Mouse (Mus musculus): Measurements from ENCODE around the gene Ikbkg. TPM values are rescaled to one million over a fixed set of nuclear protein-coding genes. Genes with fewer than 3 reads are reported as not detected.

The Ikbkg gene
- polyA plus RNA-seq, 1 experiment from 2014 or later: 18.3 TPM

Other genes with a start within 250 kb of the Ikbkg start
- not detected in 2 replicates for gene Tex28, start 225.5 kb upstream of the Ikbkg start, polyA plus RNA-seq (2014; fragmentation: Nextera tagmentation; extraction: Ambion mirVana)
- gene Tktl1, start 216.0 kb upstream of the Ikbkg start, polyA plus RNA-seq (2014; fragmentation: Nextera tagmentation; extraction: Ambion mirVana): 0.10 and 0.16 TPM in 2 replicates
- gene Flna, start 143.5 kb upstream of the Ikbkg start, polyA plus RNA-seq (2014; fragmentation: Nextera tagmentation; extraction: Ambion mirVana): 63.0 and 121 TPM in 2 replicates
- gene Emd, start 138.6 kb upstream of the Ikbkg start, polyA plus RNA-seq (2014; fragmentation: Nextera tagmentation; extraction: Ambion mirVana): 12.6 and 17.0 TPM in 2 replicates
- 476 and 568 TPM in 2 replicates for gene Rpl10, start 122.5 kb upstream of the Ikbkg start, polyA plus RNA-seq (2014; fragmentation: Nextera tagmentation; extraction: Ambion mirVana)
- gene Taz, start 111.4 kb upstream of the Ikbkg start, polyA plus RNA-seq (2014; fragmentation: Nextera tagmentation; extraction: Ambion mirVana): 62.0 and 65.8 TPM in 2 replicates
- 3.7 and 4.1 TPM in 2 replicates for gene Dnase1l1, start 111.0 kb upstream of the Ikbkg start, polyA plus RNA-seq (2014; fragmentation: Nextera tagmentation; extraction: Ambion mirVana)
- 213 and 279 TPM in 2 replicates for gene Atp6ap1, start 96.2 kb upstream of the Ikbkg start, polyA plus RNA-seq (2014; fragmentation: Nextera tagmentation; extraction: Ambion mirVana)
- gene Gdi1, start 88.3 kb upstream of the Ikbkg start, polyA plus RNA-seq (2014; fragmentation: Nextera tagmentation; extraction: Ambion mirVana): 761 and 960 TPM in 2 replicates
- gene Fam50a, start 80.3 kb upstream of the Ikbkg start, polyA plus RNA-seq (2014; fragmentation: Nextera tagmentation; extraction: Ambion mirVana): 50.4 and 52.5 TPM in 2 replicates
- 42.5 and 47.1 TPM in 2 replicates for gene Plxna3, start 64.2 kb upstream of the Ikbkg start, polyA plus RNA-seq (2014; fragmentation: Nextera tagmentation; extraction: Ambion mirVana)
- gene Lage3, start 39.7 kb upstream of the Ikbkg start, polyA plus RNA-seq (2014; fragmentation: Nextera tagmentation; extraction: Ambion mirVana): 71.5 and 73.3 TPM in 2 replicates
- 70.3 and 73.7 TPM in 2 replicates for gene Ubl4a, start 20.1 kb upstream of the Ikbkg start, polyA plus RNA-seq (2014; fragmentation: Nextera tagmentation; extraction: Ambion mirVana)
- gene Slc10a3, start 19.9 kb upstream of the Ikbkg start, polyA plus RNA-seq (2014; fragmentation: Nextera tagmentation; extraction: Ambion mirVana): 6.9 and 7.8 TPM in 2 replicates
- 36.4 and 37.1 TPM in 2 replicates for gene Fam3a, start within 50 bp of the Ikbkg start, polyA plus RNA-seq (2014; fragmentation: Nextera tagmentation; extraction: Ambion mirVana)
- gene G6pdx, start 35.9 kb downstream of the Ikbkg start, polyA plus RNA-seq (2014; fragmentation: Nextera tagmentation; extraction: Ambion mirVana): 53.4 and 57.2 TPM in 2 replicates
- gene Gm6880, start 88.1 kb downstream of the Ikbkg start, polyA plus RNA-seq (2014; fragmentation: Nextera tagmentation; extraction: Ambion mirVana): not detected in 2 replicates
- not detected in 2 replicates for gene Olfr1326-ps1, start 181.6 kb downstream of the Ikbkg start, polyA plus RNA-seq (2014; fragmentation: Nextera tagmentation; extraction: Ambion mirVana)
- not detected in 2 replicates for gene Olfr1325, start 199.4 kb downstream of the Ikbkg start, polyA plus RNA-seq (2014; fragmentation: Nextera tagmentation; extraction: Ambion mirVana)